Comparison of ENCODE assay signal across 8 mouse cellular contexts in the genomic region with DNA sequence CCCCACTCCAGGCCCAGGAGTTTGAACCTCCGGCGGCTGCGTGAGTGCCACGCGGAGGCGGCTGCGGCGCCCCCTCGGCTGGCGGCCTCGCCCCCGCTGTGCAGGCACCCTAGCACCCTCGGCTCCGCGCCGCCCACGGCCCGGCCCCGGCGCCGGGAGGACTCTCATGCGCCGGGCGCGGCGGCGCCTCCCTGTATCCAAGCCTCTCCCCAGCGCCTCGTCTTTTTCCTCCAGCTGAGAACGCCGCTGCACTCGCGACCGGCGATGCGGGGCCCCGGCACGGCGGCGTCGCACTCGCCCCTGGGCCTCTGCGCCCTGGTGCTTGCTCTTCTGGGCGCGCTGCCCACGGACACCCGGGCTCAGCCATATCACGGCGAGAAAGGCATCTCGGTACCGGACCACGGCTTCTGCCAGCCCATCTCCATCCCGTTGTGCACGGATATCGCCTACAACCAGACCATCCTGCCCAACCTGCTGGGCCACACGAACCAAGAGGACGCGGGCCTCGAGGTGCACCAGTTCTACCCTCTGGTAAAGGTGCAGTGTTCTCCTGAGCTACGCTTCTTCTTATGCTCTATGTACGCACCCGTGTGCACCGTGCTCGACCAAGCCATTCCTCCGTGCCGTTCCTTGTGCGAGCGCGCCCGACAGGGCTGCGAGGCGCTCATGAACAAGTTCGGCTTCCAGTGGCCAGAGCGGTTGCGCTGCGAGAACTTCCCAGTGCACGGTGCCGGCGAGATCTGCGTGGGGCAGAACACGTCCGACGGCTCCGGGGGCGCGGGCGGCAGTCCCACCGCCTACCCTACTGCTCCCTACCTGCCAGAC. TPM values are rescaled to one million over a fixed set of nuclear protein-coding genes. Genes with fewer than 3 reads are reported as not detected.
ATAC-seq lines count a peak whose summit lies in the region.

No protein-coding gene starts in this region.

- H3K4me1 ChIP-seq in erythroblast, embryonic 14.5 days (ENCODE audit: control insufficient read depth): peaks cover 51% of the 10 kb centered on the region
- peaks cover 63% of the 10 kb centered on the region for H3K4me1 ChIP-seq in forebrain, embryonic 15.5 days
- peaks cover 48% of the 10 kb centered on the region for H3K4me1 ChIP-seq in hindbrain, embryonic 12.5 days
- H3K4me1 ChIP-seq in limb, embryonic 12.5 days (replicated peaks): peaks cover 60% of the 10 kb centered on the region
- peaks cover 65% of the 10 kb centered on the region for H3K4me1 ChIP-seq in midbrain, embryonic 13.5 days (replicated peaks)
- peaks cover 29% of the 10 kb centered on the region for H3K4me1 ChIP-seq in stomach, embryonic 14.5 days (ENCODE audit: control insufficient read depth, insufficient read depth, low read length)

- H3K27ac ChIP-seq in forebrain, embryonic 15.5 days (replicated peaks): no peak overlapping the region
- peak overlapping the region; percentile 83 for H3K27ac ChIP-seq in hindbrain, embryonic 12.5 days
- H3K27ac ChIP-seq in limb, embryonic 12.5 days: peak overlapping the region; percentile 99
- peak overlapping the region; percentile 67; the same call in 1 of the 2 replicates for H3K27ac ChIP-seq in midbrain, embryonic 13.5 days
- peak overlapping the region; percentile 97 for H3K27ac ChIP-seq in stomach, embryonic 14.5 days (ENCODE audit: low read length)

- peak overlapping the region; percentile 68 for H3K4me3 ChIP-seq in erythroblast, embryonic 14.5 days (replicated peaks)
- peak overlapping the region; percentile 57 for H3K4me3 ChIP-seq in forebrain, embryonic 15.5 days
- H3K4me3 ChIP-seq in hindbrain, embryonic 12.5 days: peak overlapping the region; percentile 79
- H3K4me3 ChIP-seq in limb, embryonic 12.5 days (replicated peaks): peak overlapping the region; percentile 97
- peak overlapping the region; percentile 62 for H3K4me3 ChIP-seq in midbrain, embryonic 13.5 days (replicated peaks)
- peak overlapping the region; percentile 77 for H3K4me3 ChIP-seq in stomach, embryonic 14.5 days (ENCODE audit: low read depth, low read length)

- WGBS in forebrain, embryonic 15.5 days: under 1% methylated on average over 88 of the region's 88 CpGs
- under 1% methylated on average over 88 of the region's 88 CpGs for WGBS in hindbrain, embryonic 12.5 days
- WGBS in limb, embryonic 12.5 days: 1% methylated on average over 88 of the region's 88 CpGs
- WGBS in midbrain, embryonic 13.5 days: under 1% methylated on average over 87 of the region's 88 CpGs
- WGBS in stomach, embryonic 14.5 days: under 1% methylated on average over 73 of the region's 88 CpGs

- peaks cover 38% of the 10 kb centered on the region for H3K27me3 ChIP-seq in erythroblast, embryonic 14.5 days (ENCODE audit: control insufficient read depth)
- no peaks in the 10 kb centered on the region for H3K27me3 ChIP-seq in forebrain, embryonic 15.5 days
- no peaks in the 10 kb centered on the region; the same call in 1 of the 2 replicates for H3K27me3 ChIP-seq in hindbrain, embryonic 12.5 days
- H3K27me3 ChIP-seq in limb, embryonic 12.5 days: no peaks in the 10 kb centered on the region
- peaks cover 37% of the 10 kb centered on the region for H3K27me3 ChIP-seq in midbrain, embryonic 13.5 days
- H3K27me3 ChIP-seq in stomach, embryonic 14.5 days (ENCODE audit: control insufficient read depth, insufficient read depth, low read length): no peaks in the 10 kb centered on the region

- H3K4me2 ChIP-seq in forebrain, embryonic 15.5 days (replicated peaks): peak overlapping the region; percentile 98
- peak overlapping the region; percentile 98 for H3K4me2 ChIP-seq in hindbrain, embryonic 12.5 days (replicated peaks)
- peak overlapping the region; percentile 99 for H3K4me2 ChIP-seq in limb, embryonic 12.5 days
- H3K4me2 ChIP-seq in midbrain, embryonic 13.5 days (replicated peaks): peak overlapping the region; percentile 99
- peak overlapping the region; percentile 59 for H3K4me2 ChIP-seq in stomach, embryonic 14.5 days (replicated peaks; ENCODE audit: low read depth, low read length)

- H3K36me3 ChIP-seq in erythroblast, embryonic 14.5 days (ENCODE audit: control insufficient read depth): peaks cover 2% of the 10 kb centered on the region; the same call in 1 of the 2 replicates
- no peaks in the 10 kb centered on the region for H3K36me3 ChIP-seq in forebrain, embryonic 15.5 days
- H3K36me3 ChIP-seq in hindbrain, embryonic 12.5 days: no peaks in the 10 kb centered on the region
- peaks cover 17% of the 10 kb centered on the region for H3K36me3 ChIP-seq in limb, embryonic 12.5 days
- no peaks in the 10 kb centered on the region for H3K36me3 ChIP-seq in midbrain, embryonic 13.5 days
- H3K36me3 ChIP-seq in stomach, embryonic 14.5 days (ENCODE audit: control insufficient read depth, insufficient read depth, low read length): peaks cover 4% of the 10 kb centered on the region; the same call in 1 of the 2 replicates

- ATAC-seq in erythroblast, adult 5-6 weeks (replicated peaks; ENCODE audit: low FRiP score, poor library complexity, severe bottlenecking): no peak
- ATAC-seq in cerebellum, adult (ENCODE audit: insufficient number of reproducible peaks, low FRiP score, low TSS enrichment): 0 out of 2 replicates have a peak, but pooled peaks have one; percentile 4
- ATAC-seq in forebrain, embryonic 15.5 days (replicated peaks): peak; percentile 8
- peak; percentile 5 for ATAC-seq in hindbrain, embryonic 12.5 days (ENCODE audit: low FRiP score)
- no peak for ATAC-seq in limb, embryonic 12.5 days (ENCODE audit: insufficient number of reproducible peaks, insufficient read depth, low FRiP score, low TSS enrichment, low read depth)
- peak; percentile 10 for ATAC-seq in midbrain, embryonic 13.5 days
- no peak for ATAC-seq in stomach, embryonic 14.5 days (ENCODE audit: insufficient number of reproducible peaks, insufficient read depth, low FRiP score, low read depth)

- H3K9me3 ChIP-seq in erythroblast, embryonic 14.5 days (ENCODE audit: control insufficient read depth, low read length): no peaks in the 10 kb centered on the region
- H3K9me3 ChIP-seq in forebrain, embryonic 15.5 days: no peaks in the 10 kb centered on the region
- no peaks in the 10 kb centered on the region for H3K9me3 ChIP-seq in hindbrain, embryonic 12.5 days (replicated peaks)
- H3K9me3 ChIP-seq in limb, embryonic 12.5 days: no peaks in the 10 kb centered on the region
- no peaks in the 10 kb centered on the region for H3K9me3 ChIP-seq in midbrain, embryonic 13.5 days
- no peaks in the 10 kb centered on the region for H3K9me3 ChIP-seq in stomach, embryonic 14.5 days (ENCODE audit: control insufficient read depth, low read depth, low read length)

- H3K9ac ChIP-seq in forebrain, embryonic 15.5 days (replicated peaks): peak overlapping the region; percentile 52
- peak overlapping the region; percentile 87 for H3K9ac ChIP-seq in hindbrain, embryonic 12.5 days
- H3K9ac ChIP-seq in limb, embryonic 12.5 days (replicated peaks): peak overlapping the region; percentile 99
- peak overlapping the region; percentile 76 for H3K9ac ChIP-seq in midbrain, embryonic 13.5 days (replicated peaks)
- H3K9ac ChIP-seq in stomach, embryonic 14.5 days (replicated peaks; ENCODE audit: low read depth, low read length): peak overlapping the region; percentile 81

RNA-seq across cellular contexts. Expression of gene Fzd7, which starts 0.7 kb away (rescaled TPM):
- polyA plus RNA-seq in erythroblast, embryonic 14.5 days (2012): 0.02 TPM in 2 replicates
- 1.7 and 3.1 TPM in 2 replicates for total RNA-seq in erythroblast, adult 5-6 weeks (2015; ENCODE audit: low replicate concordance)
- total RNA-seq in erythroblast, adult 5-6 weeks (2017; ENCODE audit: low replicate concordance): 0.28 and 0.43 TPM in 2 replicates
- polyA plus RNA-seq in forebrain, embryonic 15.5 days (2015; fragmentation: Nextera tagmentation; extraction: Ambion mirVana): 3.5 and 4.2 TPM in 2 replicates
- 19.0 and 19.4 TPM in 2 replicates for polyA plus RNA-seq in hindbrain, embryonic 12.5 days (2016; fragmentation: Nextera tagmentation; extraction: Ambion mirVana)
- 20.5 and 20.9 TPM in 2 replicates for polyA plus RNA-seq in limb, embryonic 12.5 days (2016; fragmentation: Nextera tagmentation; extraction: Ambion mirVana)
- 2.7 and 4.0 TPM in 2 replicates for polyA plus RNA-seq in midbrain, embryonic 13.5 days (2015; fragmentation: Nextera tagmentation; extraction: Ambion mirVana)
- 13.3 and 15.5 TPM in 2 replicates for polyA plus RNA-seq in stomach, embryonic 14.5 days (2014; fragmentation: Nextera tagmentation; extraction: Ambion mirVana)

RNA-seq across cellular contexts. Expression of gene Gm973, which starts 33.2 kb away (rescaled TPM):
- not detected in 2 replicates for polyA plus RNA-seq in erythroblast, embryonic 14.5 days (2012)
- total RNA-seq in erythroblast, adult 5-6 weeks (2015; ENCODE audit: low replicate concordance): not detected in 2 replicates
- total RNA-seq in erythroblast, adult 5-6 weeks (2017; ENCODE audit: low replicate concordance): 7.0 TPM in 1 of 2 replicates, not detected in the other
- polyA plus RNA-seq in forebrain, embryonic 15.5 days (2015; fragmentation: Nextera tagmentation; extraction: Ambion mirVana): 4.0 and 9.2 TPM in 2 replicates
- 6.0 and 9.4 TPM in 2 replicates for polyA plus RNA-seq in hindbrain, embryonic 12.5 days (2016; fragmentation: Nextera tagmentation; extraction: Ambion mirVana)
- 1.0 and 1.1 TPM in 2 replicates for polyA plus RNA-seq in limb, embryonic 12.5 days (2016; fragmentation: Nextera tagmentation; extraction: Ambion mirVana)
- polyA plus RNA-seq in midbrain, embryonic 13.5 days (2015; fragmentation: Nextera tagmentation; extraction: Ambion mirVana): 7.2 and 8.8 TPM in 2 replicates
- 0.82 TPM in 1 of 2 replicates, not detected in the other for polyA plus RNA-seq in stomach, embryonic 14.5 days (2014; fragmentation: Nextera tagmentation; extraction: Ambion mirVana)

Comparison
In these comparisons a context has a peak if more than half of its experiments do, and no peak if none do; other contexts are left out.
1. ATAC-seq: peak in cerebellum, adult (single experiment), forebrain, embryonic 15.5 days (single experiment), hindbrain, embryonic 12.5 days (single experiment) and midbrain, embryonic 13.5 days (single experiment); none in erythroblast, adult 5-6 weeks (single experiment), limb, embryonic 12.5 days (single experiment) and stomach, embryonic 14.5 days (single experiment).
2. Peak in every context shown above with its lines, with median percentiles within 50 percentile points of each other: H3K4me3 ChIP-seq, H3K4me2 ChIP-seq and H3K9ac ChIP-seq.